Mouse (Mus musculus) hindbrain, embryonic 14.5 days (tissue): Measurements from ENCODE around the gene Baat. TPM values are rescaled to one million over a fixed set of nuclear protein-coding genes. Genes with fewer than 3 reads are reported as not detected.
"Not testable (repeated sequence)": the region's sequence is repeated elsewhere in the genome, so short reads cannot be mapped to it uniquely, and the experiment has no call there.

Experiments
- ATAC-seq: fragments of 200-750 bp; cut with Nextera tagmentation; 2 replicates; pipeline ENCODE4 v1.8.0; 2017; ENCODE audit warnings: moderate number of reproducible peaks, mild to moderate bottlenecking, moderate TSS enrichment, moderate library complexity; ENCODE audit not compliant: low FRiP score
- DNase-seq: peaks from one replicate; pipeline ENCODE4 v3.0.0-alpha.2; 2015; ENCODE audit warnings: low spot score
- H3K27ac ChIP-seq: fragments of 300-500 bp; sonication (generic); 2 replicates; pipeline ENCODE4 v1.5.1; 2014; ENCODE audit warnings: mild to moderate bottlenecking, moderate library complexity
- H3K27me3 ChIP-seq: fragments of 300-500 bp; sonication (generic); 2 replicates; pipeline ENCODE4 v1.6.1; 2014; ENCODE audit warnings: mild to moderate bottlenecking, low read length, mixed read lengths; ENCODE audit not compliant: control insufficient read depth, insufficient read depth
- H3K36me3 ChIP-seq: fragments of 300-500 bp; sonication (generic); replicated peaks from 2 replicates; pipeline ENCODE4 v1.6.1; 2014; ENCODE audit not compliant: control insufficient read depth, insufficient read depth
- H3K4me1 ChIP-seq: fragments of 300-500 bp; sonication (generic); replicated peaks from 2 replicates; pipeline ENCODE4 v1.6.1; 2014; ENCODE audit warnings: antibody characterized with exemption, low read length, mixed read lengths; ENCODE audit not compliant: control insufficient read depth, insufficient read depth
- H3K4me2 ChIP-seq: fragments of 300-500 bp; sonication (generic); replicated peaks from 2 replicates; pipeline ENCODE4 v1.6.1; 2014; ENCODE audit warnings: mild to moderate bottlenecking, moderate library complexity
- H3K4me3 ChIP-seq: fragments of 300-500 bp; sonication (generic); replicated peaks from 2 replicates; pipeline ENCODE4 v1.5.1; 2014; ENCODE audit warnings: mild to moderate bottlenecking, low read length
- H3K9ac ChIP-seq: fragments of 300-500 bp; sonication (generic); 2 replicates; pipeline ENCODE4 v1.6.1; 2014
- H3K9me3 ChIP-seq: fragments of 300-500 bp; sonication (generic); 2 replicates; pipeline ENCODE4 v1.6.1; 2016; ENCODE audit warnings: low read length; ENCODE audit not compliant: control insufficient read depth
- WGBS: fragments of 180-500 bp; shearing (Covaris S2); extraction: QIAGEN DNeasy Blood & Tissue Kit; methylation state at CpG from one replicate; pipeline ENCODE4 v1.1.7; 2014; 5-methylcytosine and 5-hydroxymethylcytosine counted together
- polyA plus RNA-seq: library from polyadenylated mRNA; unstranded; fragments of >200 nt; fragmentation: Nextera tagmentation; extraction: Ambion mirVana; gene quantifications from 2 replicates; pipeline ENCODE4 v1.2.1, GENCODE M21; 2014

Gene Baat
- polyA plus RNA-seq, 1 experiment from 2014 or later = not detected

GRCm38 (mm10) chr4:49535675-49536294 lies 29.4 kb upstream of the Baat start:
- ATAC-seq = no peak
- Histone ChIP-seq H3K4me1 (no peaks in the 10 kb centered on the region), H3K9me3 (peaks cover 1% of the 10 kb centered on the region; the same call in 1 of the 2 replicates), H3K27ac (no peak overlapping the region), H3K27me3 (no peaks in the 10 kb centered on the region), H3K4me3 (no peak overlapping the region), H3K36me3 (peaks cover 22% of the 10 kb centered on the region), H3K9ac (no peak overlapping the region), H3K4me2 (no peak overlapping the region)
- no peak for DNase-seq
- 96% methylated on average over 4 of the region's 4 CpGs for WGBS

GRCm38 (mm10) chr4:49535036-49535435 lies 28.7 kb upstream of the Baat start:
- Histone ChIP-seq H3K27me3 (no peaks in the 10 kb centered on the region), H3K9ac (no peak overlapping the region), H3K27ac (no peak overlapping the region), H3K4me1 (no peaks in the 10 kb centered on the region), H3K4me2 (no peak overlapping the region), H3K9me3 (peaks cover 9% of the 10 kb centered on the region), H3K4me3 (no peak overlapping the region), H3K36me3 (peaks cover 29% of the 10 kb centered on the region)
- WGBS = 93% methylated on average over 3 of the region's 3 CpGs
- DNase-seq = no peak
- no peak for ATAC-seq

- no peak for ATAC-seq
- Histone ChIP-seq H3K9ac (no peak overlapping the region), H3K27me3 (no peaks in the 10 kb centered on the region), H3K36me3 (peaks cover 32% of the 10 kb centered on the region; the same call in 1 of the 2 replicates), H3K27ac (no peak overlapping the region), H3K4me3 (no peak overlapping the region), H3K4me1 (peaks cover 16% of the 10 kb centered on the region), H3K9me3 (no peaks in the 10 kb centered on the region), H3K4me2 (peak overlapping the region; percentile 69)
- no peak for DNase-seq
- WGBS = 82% methylated on average over 9 of the region's 9 CpGs
These were observed 16.2 kb upstream of the Baat start for GRCm38 (mm10) chr4:49522576-49522975.

GRCm38 (mm10) chr4:49521346-49521745 lies 15.0 kb upstream of the Baat start:
- WGBS = under 1% methylated on average over 17 of the region's 17 CpGs

GRCm38 (mm10) chr4:49520572-49521340 lies 14.4 kb upstream of the Baat start, which contains the start of the genes Mrpl50 and Zfp189:
Mrpl50 (minus strand) TSS chr4:49521093.
Zfp189 (plus strand) TSS chr4:49521176.
- peak within 1 kb of the TSS; percentile 74 for H3K4me2 ChIP-seq
- peak within 1 kb of the TSS; percentile 76 for H3K9ac ChIP-seq
- H3K9me3 ChIP-seq = no peaks in the 10 kb centered on the region
- H3K27me3 ChIP-seq = no peaks in the 10 kb centered on the region
- H3K27ac ChIP-seq = peak within 1 kb of the TSS; percentile 77
- peak; percentile 99 for ATAC-seq
- H3K4me3 ChIP-seq = peak within 1 kb of the TSS; percentile 60
- H3K4me1 ChIP-seq = peaks cover 16% of the 10 kb centered on the region
- WGBS = under 1% methylated on average over 41 of the region's 41 CpGs
- peak; percentile 96 for DNase-seq
- H3K36me3 ChIP-seq = peaks cover 24% of the 10 kb centered on the region; the same call in 1 of the 2 replicates

More at GRCm38 (mm10) chr4:49521346-49521745, 15.0 kb upstream of the Baat start:
- Histone ChIP-seq H3K9ac (peak overlapping the region; percentile 76), H3K27me3 (no peaks in the 10 kb centered on the region), H3K4me3 (peak overlapping the region; percentile 60), H3K4me2 (peak overlapping the region; percentile 69), H3K27ac (peak overlapping the region; percentile 38; the same call in 1 of the 2 replicates), H3K9me3 (no peaks in the 10 kb centered on the region), H3K36me3 (peaks cover 30% of the 10 kb centered on the region; the same call in 1 of the 2 replicates), H3K4me1 (peaks cover 16% of the 10 kb centered on the region)
- ATAC-seq (no peak; the same call in none of the 2 replicates), DNase-seq (no peak)

GRCm38 (mm10) chr4:49519476-49519875 lies 13.1 kb upstream of the Baat start:
- Histone ChIP-seq H3K36me3 (peaks cover 15% of the 10 kb centered on the region; the same call in 1 of the 2 replicates), H3K4me3 (peak overlapping the region; percentile 60; the same call in 1 of the 2 replicates)
- DNase-seq = no peak

GRCm38 (mm10) chr4:49514441-49514840 lies 8.1 kb upstream of the Baat start:
- H3K4me3 ChIP-seq = no peak overlapping the region
- ATAC-seq (no peak), DNase-seq (no peak)
- H3K27me3 ChIP-seq = no peaks in the 10 kb centered on the region
- H3K9ac ChIP-seq = no peak overlapping the region
- peaks cover 29% of the 10 kb centered on the region for H3K36me3 ChIP-seq
- H3K4me2 ChIP-seq = no peak overlapping the region
- H3K9me3 ChIP-seq = no peaks in the 10 kb centered on the region
- H3K27ac ChIP-seq = no peak overlapping the region
- peaks cover 2% of the 10 kb centered on the region for H3K4me1 ChIP-seq
- 97% methylated on average over 6 of the region's 6 CpGs for WGBS

More at GRCm38 (mm10) chr4:49519476-49519875, 13.1 kb upstream of the Baat start:
- no peaks in the 10 kb centered on the region for H3K9me3 ChIP-seq
- WGBS = 77% methylated on average over 5 of the region's 5 CpGs
- H3K27ac ChIP-seq = no peak overlapping the region
- H3K4me2 ChIP-seq = peak overlapping the region; percentile 74; the same call in 1 of the 2 replicates
- H3K9ac ChIP-seq = no peak overlapping the region
- no peaks in the 10 kb centered on the region for H3K27me3 ChIP-seq
- peaks cover 16% of the 10 kb centered on the region for H3K4me1 ChIP-seq
- no peak for ATAC-seq

- Histone ChIP-seq H3K4me2 (no peak overlapping the region), H3K36me3 (peaks cover 29% of the 10 kb centered on the region), H3K4me1 (no peaks in the 10 kb centered on the region), H3K9me3 (no peaks in the 10 kb centered on the region), H3K27me3 (no peaks in the 10 kb centered on the region), H3K4me3 (no peak overlapping the region), H3K9ac (no peak overlapping the region), H3K27ac (no peak overlapping the region)
- WGBS = 88% methylated on average over 4 of the region's 4 CpGs
- no peak for DNase-seq
- ATAC-seq = no peak
These were observed 6.3 kb upstream of the Baat start for GRCm38 (mm10) chr4:49512636-49513035.

DNA sequence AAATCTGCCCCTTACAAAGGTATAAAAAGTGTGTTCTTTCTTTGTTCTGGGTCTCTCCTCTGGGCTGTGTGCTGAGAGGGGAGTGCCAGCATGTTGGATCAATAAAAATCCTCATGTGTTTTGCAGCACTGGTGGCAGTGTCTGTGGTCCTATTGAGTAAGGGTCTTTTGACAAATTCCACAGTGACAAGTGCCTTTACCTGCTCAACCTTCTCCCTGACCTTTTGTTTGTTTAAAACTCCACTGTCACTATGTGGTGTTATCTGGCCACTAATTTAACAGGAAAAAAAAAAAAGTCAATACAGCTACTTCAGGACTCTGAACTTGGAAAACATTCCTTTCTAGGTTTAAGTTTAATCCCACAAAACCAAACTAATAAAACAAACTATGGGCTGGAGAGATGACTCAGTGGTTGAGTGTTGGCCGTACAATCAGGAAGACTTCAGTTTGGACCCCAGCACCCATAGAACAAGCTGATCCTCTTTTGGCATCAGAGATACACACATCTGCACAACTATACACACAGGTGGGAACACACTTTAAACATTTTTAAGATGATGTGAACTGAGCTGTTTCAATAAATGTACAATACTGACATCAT lies 4.0 kb upstream of the Baat start:
- not testable (repeated sequence) for H3K9me3 ChIP-seq, DNase-seq, H3K4me1 ChIP-seq, H3K27ac ChIP-seq, H3K27me3 ChIP-seq, H3K4me2 ChIP-seq, H3K4me3 ChIP-seq, H3K9ac ChIP-seq, ATAC-seq
- 95% methylated on average over 1 of the region's 1 CpGs for WGBS
- H3K36me3 ChIP-seq = peaks cover 29% of the 10 kb centered on the region
